Mouse (Mus musculus): Measurements from ENCODE around the gene Cmya5.
"Not testable (repeated sequence)": the region's sequence is repeated elsewhere in the genome, so short reads cannot be mapped to it uniquely, and the experiment has no call there.

Cmya5 gene

DNA sequence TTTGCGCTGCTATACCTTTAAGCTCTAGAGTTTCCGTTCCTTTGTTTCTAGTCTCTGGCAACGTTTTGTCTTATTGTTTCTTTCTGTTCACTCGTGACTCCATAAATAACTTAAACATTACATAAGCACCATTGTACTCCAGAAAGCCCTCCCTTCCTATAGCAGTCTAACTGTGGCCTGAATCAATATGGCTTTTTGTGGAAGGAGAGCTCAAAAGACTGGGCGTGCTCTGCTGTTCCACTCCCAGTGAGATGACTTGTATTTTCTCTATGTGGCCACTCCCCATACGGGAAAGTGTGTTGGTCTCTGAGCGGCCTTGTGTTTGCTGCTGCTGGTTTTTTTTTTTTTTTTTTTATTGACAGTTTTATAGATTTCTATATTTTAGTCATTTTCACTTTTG, 27.3 kb downstream of the Cmya5 start:
- no peak for DNase-seq

DNA sequence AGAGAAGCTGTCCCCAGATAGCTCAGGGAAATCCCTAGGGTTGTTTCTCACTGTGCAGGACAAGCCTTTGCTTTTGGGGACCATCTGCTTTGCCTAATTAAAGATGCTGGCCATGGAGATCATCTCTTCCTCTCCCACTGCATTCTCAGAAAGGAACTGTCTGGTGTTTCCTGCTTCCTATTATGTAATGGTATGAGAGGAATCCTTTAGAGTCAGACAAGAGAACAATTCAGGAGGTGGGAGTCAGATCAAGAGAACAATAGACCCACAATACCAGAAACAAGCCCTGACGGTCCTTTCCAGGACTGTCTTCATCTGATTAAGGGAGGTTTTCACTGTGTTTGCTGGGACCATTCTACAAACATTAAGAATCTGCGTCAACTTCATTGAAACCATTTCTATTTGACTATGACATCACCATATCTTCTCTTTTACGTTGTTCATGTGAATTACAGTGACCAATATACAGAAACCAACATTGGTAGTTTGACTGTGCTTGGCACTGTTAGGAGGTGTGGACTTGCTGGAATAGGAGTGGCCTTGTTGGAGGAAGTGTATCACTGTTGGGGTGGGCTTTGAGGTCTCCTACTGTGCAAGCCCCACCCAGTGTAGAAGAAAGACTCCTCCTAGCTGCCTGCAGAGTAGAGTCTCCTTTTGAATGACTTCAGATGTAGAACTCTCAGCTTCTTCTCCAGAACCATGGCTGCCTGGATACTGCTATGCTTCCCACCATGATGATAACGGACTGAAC, 42.0 kb downstream of the Cmya5 start:
- no peak for DNase-seq

DNA sequence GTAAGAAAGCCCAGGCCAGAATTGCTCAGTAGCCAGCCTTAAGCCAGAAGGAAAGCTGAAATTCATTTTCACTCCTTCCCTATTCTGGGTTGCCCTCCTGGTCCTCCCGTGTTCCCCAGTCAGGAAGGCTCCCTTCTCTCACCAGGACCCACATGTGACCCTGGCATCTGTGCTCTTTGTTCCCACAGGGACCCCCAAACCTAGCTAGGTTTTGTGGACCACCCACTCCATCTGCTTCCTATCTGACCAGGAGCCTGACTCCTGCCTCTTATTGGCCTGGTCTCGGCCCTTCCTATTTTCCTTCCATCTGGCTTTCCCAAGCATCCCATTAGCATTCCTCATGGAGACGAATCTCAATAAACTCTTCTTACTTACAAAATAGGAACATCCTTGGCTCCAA, 45.9 kb downstream of the Cmya5 start:
- no peak for DNase-seq

DNA sequence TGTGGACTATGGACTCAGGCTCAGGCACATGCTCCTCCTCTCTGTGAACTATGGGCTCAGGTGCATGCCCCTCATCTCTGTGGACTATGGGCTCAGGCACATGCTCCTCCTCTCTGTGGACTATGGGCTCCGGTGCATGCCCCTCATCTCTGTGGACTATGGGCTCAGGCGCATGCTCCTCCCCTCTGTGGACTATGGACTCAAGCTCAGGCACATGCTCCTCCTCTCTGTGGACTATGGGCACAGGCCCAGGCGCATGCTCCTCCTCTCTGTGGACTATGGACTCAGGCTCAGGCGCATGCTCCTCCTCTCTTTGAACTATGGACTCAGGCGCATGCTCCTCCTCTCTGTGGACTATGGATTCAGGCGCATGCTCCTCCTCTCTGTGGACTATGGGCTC, 47.9 kb downstream of the Cmya5 start:
- DNase-seq = no peak

DNA sequence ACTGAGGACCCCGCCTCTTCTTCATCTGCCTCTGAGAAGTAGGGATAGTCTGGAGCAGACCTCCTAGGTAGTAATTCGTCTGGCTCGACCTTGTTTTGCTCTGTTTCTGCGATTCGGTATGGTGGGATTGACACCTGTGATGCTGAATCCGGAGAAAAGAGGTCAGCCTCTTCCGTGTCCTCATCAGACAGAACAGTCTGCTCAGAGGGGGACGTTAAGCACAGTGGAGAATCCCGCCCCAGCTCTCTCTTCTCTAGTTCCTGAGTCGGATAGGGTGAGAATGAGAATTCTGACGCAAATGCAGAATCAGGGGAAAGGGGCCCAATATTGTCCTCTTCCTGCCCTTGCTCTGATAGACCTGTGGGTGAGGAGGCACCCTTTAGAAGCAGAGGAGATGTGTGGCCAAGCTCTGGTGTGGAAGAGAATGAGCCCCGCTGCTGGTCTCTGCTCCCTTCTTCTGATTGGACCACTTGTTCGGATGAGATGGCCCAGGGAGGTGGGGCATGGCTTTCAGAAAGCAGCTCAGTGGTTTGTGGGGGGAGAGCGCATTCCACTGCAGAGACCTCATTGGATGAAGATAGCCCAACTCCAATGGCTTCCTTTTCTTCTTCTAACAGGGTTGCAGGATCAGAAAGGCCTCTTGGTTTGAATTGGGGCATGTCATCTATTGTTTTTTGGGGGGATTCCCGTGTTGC, 49.3 kb downstream of the Cmya5 start:
- no peak for DNase-seq

DNA sequence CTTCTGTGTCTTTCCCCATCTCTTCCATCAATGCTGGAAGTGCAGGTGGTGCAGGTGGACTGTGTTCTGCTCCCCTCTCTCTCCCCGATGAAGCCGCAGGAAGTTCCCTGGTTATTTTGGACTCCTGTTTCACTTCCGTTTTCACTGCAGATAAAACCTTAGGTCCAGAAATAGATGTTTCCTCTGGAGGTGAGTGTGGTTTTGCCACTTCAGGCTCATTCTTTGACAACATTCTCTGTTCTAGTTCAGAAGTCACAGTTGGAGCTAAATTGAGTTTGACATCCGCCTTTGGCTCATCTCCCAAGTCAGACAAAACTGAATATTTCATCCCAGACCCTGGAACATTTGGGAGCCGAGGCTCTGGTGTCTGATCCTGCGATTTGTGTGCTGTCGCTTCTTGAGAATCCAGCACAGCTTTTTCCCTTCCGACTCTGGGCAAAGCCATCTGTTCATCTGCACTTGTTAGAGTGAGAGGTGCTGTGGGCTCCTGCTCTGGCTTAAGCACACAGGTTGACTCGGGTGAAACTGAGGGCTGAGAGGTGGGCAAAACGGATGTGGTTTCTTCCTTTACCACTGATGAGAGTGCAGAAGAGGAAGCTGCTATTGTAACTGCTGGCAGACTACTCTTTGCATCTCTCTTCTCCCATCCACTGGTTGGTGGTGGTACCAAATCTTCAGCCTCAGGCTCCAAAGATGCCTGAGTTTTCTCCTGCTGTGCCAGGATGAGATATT, 50.2 kb downstream of the Cmya5 start:
- no peak for DNase-seq

DNA sequence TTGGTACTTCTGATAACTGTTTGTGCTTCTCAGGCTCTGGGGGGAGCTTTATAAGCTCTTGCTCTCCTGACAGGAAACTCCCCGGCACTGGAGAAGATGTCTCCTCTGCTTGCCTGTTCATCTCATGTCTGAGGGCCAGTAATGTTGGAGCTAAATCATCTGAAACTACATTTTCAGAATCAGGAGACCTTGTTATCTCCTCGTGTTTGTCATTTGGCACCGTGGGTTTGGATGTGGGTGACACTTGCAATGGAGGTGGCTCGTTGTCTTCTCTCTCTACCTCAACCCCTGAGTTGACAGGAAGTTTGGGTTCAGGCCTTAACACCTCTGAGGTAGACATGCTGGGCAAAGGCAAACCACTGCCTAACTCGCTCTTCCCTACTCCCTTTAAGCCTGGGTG, 50.8 kb downstream of the Cmya5 start:
- no peak for DNase-seq

DNA sequence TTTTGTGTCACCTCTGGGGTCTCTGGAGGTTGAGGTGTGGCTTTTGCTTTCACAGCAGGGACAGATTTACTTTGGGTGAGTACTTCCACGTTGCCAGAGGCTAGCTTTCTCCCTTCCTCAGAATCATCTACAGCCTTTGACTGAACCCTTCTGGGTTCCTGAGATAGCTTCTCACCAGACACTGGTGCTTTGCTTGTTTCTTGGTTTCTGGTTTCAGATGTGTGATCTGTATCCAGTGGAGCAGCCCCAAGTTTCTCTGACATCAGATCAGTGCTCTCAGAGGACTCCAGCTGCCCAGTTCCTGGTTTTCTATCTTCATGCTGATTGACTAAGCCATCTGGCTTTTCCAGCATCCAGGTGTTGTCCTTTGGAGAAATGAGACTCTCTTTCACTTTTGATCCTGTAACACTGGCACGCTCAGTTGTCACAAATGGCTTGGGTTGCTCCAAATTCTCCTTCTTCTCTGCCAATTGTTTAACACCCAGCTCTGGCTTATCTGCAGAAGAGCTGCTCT, 51.6 kb downstream of the Cmya5 start:
- no peak for DNase-seq

DNA sequence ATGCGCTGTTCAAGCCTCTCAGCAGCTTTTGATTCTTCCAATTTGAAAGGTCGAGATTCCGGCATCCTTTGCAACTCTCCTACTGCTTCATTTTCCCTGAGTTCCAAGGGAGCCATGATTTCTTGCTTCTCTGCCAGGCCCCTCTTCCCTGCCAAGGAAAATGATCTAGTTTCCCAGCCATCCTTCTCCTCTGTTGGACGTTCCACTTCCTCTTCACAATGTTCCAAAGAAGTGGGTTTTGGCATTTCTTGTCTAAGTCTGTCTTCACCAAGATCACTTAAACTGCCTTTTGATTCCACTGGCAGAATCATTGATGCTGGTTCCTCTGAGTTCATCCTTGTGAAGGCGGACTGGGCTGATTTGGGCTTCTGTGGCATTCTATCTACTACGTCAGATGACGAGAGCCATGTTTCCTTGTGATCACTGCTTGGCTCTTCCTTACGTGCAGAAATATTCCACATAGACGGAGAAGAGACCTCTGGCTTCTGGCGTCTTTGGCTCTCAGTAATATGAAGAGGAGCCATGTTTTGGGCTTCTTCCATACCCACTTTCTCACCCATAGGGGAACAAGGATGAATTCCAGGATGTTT, 52.6 kb downstream of the Cmya5 start:
- DNase-seq = no peak

DNA sequence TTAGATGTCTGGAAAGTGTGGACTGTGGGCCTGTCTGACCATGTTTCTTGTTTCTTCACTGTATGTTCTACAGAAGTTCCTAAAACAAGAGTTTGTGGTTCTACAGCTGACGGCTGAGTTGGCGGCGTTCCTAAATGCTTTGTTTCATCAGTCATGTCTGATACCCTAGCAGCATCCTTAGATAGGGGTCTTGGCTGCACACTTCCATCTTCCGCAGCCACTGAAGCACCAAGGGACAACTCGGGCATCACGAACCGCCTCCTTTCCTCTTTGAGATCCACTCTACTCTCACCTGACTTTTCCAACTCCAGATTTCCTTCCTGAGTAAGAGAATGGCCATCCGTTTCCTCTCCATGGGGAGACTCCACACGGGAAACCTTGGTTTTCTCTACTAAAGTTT, 53.3 kb downstream of the Cmya5 start:
- DNase-seq = no peak

DNA sequence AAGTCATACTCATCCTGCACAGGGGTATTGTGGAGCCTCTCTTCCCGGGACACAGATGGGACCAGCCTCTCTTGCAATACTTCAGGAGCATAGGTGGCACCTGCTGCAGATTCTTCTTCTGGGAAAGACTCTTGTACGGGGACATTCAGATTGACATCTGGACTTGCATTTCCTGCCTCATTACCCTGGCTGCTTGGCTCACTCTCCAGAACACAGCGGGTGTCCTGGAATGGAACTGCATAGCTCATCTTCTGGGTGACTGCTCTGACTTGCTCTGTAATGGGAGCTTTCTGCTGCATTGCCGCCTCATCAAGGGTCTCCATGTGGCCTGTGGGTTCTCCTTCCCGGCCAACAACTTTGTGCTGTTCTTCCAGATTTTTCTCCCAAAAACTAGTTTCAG, 55.0 kb downstream of the Cmya5 start:
- DNase-seq = no peak

DNA sequence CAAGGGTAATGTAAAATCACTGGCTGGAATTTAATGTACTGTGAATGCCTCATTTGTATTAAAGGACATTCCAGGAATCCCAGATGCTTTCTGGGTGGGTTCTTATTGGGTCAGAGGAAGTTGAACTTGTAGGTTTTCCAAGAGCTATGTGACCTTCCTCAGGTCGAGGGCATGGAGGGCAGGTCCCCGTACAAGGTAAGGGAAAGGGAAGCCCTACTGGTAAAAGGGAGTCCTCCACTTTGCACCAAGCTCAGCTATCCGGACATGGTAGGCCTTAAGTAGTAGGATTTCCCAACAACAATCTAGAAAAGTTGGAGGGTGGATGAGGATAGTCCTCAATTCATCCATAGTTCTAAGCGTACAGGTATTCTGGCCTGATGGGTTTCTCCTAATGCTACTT, 58.8 kb downstream of the Cmya5 start:
- no peak for DNase-seq

DNA sequence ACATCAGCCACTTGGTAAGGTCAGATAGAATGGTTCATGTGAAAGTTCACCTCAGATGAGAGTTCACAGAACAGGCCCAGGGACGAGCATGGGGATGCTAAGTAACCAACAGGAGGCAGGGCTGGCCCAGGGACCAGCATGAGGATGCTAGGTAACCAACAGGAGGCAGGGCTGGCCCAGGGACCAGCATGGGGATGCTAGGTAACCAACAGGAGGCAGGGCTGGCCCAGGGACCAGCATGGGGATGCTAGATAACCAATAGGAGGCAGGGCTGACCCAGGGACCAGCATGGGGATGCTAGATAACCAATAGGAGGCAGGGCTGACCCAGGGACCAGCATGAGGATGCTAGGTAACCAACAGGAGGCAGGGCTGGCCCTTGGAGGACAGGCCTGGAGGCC, 62.2 kb downstream of the Cmya5 start:
- not testable (repeated sequence) for DNase-seq

DNA sequence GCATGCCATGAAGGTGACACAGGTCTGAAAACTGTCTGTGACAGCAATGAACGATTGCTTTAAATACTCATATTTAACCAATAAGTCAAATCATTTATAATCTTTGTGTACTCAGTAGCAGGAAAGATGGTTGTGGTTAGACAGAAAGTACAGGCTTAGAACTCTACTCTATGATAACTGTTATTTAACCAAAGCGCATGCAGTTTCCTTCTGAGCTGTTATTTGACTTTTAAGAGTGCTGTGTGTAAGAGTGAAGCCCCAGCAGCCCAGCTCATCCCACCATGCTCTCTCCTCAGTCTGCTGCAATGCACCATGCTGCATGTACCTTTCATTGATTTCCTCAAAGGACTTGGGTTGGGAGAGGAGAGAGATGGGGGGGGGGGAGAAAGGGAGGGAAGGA, 63.7 kb downstream of the Cmya5 start:
- no peak for DNase-seq

DNA sequence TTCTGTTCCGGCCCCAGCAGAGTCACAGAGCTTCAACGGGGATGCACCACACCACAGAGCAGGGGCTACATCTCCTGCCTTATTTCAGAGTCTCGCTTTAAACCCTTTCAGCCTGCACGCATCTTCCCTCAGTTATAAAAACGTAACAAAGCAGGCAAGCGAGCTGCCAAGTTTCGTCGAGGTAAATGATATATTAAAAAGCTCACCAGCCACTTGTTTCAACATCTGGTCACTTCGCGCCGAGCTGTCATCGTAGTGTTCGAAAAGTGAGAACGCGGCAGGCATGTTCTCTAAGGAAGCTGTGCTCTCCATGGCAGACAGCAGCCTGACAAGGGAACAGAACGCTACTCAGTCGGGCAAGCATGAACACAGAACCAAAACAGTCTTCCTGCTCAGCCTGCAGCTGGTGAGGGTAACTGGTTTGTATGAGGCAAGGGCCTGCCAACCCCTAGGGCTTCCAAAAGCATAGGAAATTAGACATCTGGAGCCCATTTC, 70.3 kb downstream of the Cmya5 start:
- no peak for DNase-seq

DNA sequence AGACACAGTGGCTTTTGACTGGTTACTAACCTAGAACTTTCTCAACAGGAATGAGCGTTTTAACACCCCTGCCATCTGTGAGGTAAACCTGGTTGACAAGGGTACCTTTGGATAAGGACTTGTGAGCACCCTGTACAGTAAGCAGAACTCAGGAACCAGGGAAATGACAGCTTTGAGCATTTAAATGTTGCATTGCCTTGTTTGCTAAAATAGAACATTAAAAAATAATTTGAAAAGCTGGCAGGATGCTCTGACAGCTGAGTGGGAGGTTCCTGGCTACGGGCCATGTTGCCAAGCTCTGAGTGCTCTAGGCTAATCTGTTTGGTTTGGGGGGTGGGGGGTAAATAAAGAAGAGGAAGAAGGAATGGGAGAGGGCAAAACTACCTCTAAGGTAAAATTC, 70.9 kb downstream of the Cmya5 start:
- peak; percentile 34 for DNase-seq

DNA sequence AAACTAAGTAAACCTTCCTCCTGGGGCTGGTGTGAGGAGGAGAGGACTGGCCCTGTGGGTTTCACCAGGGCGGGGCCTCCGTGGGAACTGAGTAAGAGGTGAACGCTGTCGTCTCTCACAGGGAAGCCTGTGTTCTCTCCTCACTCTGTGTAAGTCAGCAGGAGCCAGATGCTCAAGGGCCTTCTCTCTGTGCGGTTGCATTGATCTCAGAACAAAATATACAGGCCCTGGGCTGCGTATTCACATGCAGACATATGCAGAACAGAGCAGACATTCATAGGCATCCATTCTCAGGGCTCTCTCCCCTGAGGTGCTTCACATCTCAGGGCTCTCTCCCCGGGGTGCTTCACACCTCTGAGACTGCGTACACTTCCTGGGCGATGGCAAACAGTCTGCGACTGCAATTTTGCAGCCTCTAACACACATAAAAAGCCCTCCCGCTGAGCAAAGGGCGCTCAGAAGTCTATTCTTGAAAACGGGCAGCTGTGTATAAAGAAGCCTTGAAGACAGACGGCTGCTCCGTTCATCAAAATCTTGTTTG, 71.6 kb downstream of the Cmya5 start:
- DNase-seq = no peak

DNA sequence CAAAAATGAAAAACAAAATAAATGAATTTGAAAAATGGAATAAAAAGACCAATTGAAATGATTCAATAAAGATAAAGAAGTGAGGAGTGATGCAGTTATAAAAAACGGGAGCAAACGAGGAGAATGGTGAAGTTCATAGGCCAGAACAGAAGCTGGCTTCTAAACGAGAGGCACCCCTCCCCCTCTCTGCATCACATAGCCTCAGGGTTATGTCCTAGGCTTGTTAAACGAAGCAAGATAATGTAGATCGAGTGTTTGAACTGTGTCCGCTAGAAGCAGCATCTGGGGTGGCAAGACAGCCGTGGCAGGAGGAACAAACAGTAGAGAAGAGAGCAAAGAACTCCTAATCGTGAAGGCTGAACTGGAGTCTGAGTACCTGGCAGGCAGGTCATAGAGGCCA, 74.1 kb downstream of the Cmya5 start:
- no peak for DNase-seq

DNA sequence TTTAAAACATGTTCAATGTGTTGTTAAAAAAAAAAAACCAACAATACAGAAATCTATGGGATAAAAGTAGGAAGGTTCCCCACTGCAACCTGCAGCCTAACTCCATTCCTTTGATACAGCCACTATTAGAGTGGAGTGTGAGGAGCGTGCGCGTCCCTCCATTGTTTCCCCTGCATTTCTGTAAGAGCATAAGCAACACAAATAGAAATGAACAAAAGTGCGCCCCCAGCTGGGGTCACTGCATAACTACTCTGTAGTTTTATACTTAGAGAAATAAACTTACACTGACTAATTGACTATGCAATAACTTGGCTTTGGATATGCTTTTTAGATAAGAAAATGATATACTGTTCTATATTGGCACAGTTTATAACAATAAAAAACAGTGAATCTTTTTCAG, 75.0 kb downstream of the Cmya5 start:
- no peak for DNase-seq

DNA sequence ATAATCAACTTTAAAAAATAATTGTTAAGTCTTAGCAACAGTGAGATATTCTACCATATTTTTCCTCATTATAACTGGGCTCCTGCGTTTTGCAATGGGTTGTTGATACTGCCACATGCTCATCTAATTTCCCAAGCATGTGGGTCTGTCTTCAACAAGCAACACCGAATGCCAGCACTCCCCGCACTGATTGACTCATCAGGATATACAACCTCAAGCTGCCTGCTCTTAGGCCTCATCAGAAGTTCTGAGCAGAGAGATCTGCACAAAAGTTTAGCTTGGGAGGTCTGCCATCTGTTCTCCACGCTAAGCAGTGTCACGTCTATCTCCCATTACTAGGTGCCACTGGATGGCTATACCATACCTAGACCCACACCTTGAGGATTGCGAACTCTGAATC, 76.2 kb downstream of the Cmya5 start:
- DNase-seq = no peak

DNA sequence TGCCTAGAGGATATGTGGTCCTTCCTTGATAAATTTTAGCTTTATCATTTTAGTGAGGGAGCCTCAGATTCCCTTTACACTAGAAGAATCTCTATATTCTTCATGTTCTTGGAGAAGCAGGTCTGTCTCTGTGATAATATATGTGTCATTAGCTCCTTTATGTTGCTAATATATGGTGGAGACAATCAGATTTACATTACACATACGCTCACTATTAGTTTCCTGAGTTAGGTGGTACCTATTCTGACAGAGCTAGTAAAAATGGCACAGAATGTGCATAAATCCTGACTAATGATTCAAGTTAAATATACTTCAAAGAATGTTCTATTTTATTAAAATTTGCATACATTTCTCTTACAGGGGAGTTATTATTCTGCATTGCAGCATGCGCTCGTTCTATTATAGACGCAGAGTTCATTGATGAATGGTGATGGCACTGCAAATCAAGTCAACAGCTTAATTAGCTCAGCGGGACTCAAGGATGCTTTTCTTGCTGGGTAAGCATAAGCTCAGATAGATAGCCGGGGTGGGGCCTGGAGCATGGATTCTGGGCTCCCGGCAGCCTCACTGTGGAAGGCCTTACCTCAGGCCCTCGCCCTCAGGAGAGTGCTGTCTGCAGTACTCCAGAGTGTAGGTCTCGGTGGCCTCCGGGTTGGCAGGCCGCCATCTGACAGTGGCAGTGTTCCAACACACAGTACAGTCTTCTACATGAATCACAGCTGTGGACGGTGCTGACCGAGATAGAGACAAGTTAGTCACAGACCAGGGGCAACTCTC, 81.5 kb downstream of the Cmya5 start:
- DNase-seq = peak; percentile 76

DNA sequence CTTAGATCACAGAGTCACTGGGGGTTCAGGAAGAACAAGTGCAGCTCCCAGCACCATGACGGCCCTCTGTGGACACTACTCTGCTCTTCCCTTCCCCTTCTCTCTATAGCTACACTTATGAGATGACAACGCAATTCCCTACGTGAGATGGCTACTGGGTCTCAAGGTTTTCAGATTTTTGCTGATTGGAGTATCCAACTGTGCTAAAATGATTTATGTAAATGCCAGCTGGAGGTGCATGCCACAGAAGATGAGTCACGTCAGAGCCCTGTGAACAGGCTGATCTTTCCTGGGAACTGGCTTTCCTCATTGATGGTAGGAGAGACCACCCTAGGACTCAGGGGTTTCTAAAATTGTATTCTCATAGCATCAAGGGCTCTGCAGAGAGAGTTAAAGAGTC, 83.2 kb downstream of the Cmya5 start:
- no peak for DNase-seq
